Mouse (Mus musculus) forebrain, embryonic 13.5 days (tissue): ENCODE data around the gene Rpl36a. TPM values are rescaled to one million over a fixed set of nuclear protein-coding genes. Genes with fewer than 3 reads are reported as not detected.

Experiments
- ATAC-seq: fragments of 200-750 bp; cut with Nextera tagmentation; 2 replicates; pipeline ENCODE4 v1.8.0; 2017
- H3K27ac ChIP-seq: fragments of 300-500 bp; sonication (generic); 2 replicates; pipeline ENCODE4 v1.5.1; 2015; ENCODE audit warnings: inconsistent platforms, mild to moderate bottlenecking, moderate library complexity
- H3K27me3 ChIP-seq: fragments of 300-500 bp; sonication (generic); 2 replicates; pipeline ENCODE4 v1.6.1; 2015; ENCODE audit warnings: mild to moderate bottlenecking, inconsistent platforms
- H3K36me3 ChIP-seq: fragments of 300-500 bp; sonication (generic); 2 replicates; pipeline ENCODE4 v1.6.1; 2015; ENCODE audit warnings: mild to moderate bottlenecking, inconsistent platforms; ENCODE audit not compliant: poor library complexity, severe bottlenecking
- H3K4me1 ChIP-seq: fragments of 300-500 bp; sonication (generic); 2 replicates; pipeline ENCODE4 v1.6.1; 2015; ENCODE audit warnings: inconsistent platforms
- H3K4me2 ChIP-seq: fragments of 300-500 bp; sonication (generic); 2 replicates; pipeline ENCODE4 v1.6.1; 2015; ENCODE audit warnings: inconsistent platforms, mild to moderate bottlenecking, moderate library complexity
- H3K4me3 ChIP-seq: fragments of 300-500 bp; sonication (generic); 2 replicates; pipeline ENCODE4 v1.5.1; 2015; ENCODE audit warnings: mild to moderate bottlenecking, inconsistent platforms
- H3K9ac ChIP-seq: fragments of 300-500 bp; sonication (generic); 2 replicates; pipeline ENCODE4 v1.6.1; 2015; ENCODE audit warnings: mild to moderate bottlenecking, inconsistent platforms
- H3K9me3 ChIP-seq: fragments of 300-500 bp; sonication (generic); replicated peaks from 2 replicates; pipeline ENCODE4 v1.6.1; 2016; ENCODE audit warnings: inconsistent platforms
- WGBS: fragments of 180-500 bp; shearing (Covaris S2); methylation state at CpG from one replicate; pipeline ENCODE4 v1.1.7; 2015; 5-methylcytosine and 5-hydroxymethylcytosine counted together
- polyA plus RNA-seq: library from polyadenylated mRNA; unstranded; fragments of >200 nt; fragmentation: Nextera tagmentation; extraction: Ambion mirVana; gene quantifications from 2 replicates; pipeline ENCODE4 v1.2.1, GENCODE M21; 2015

Gene Rpl36a
- polyA plus RNA-seq, 1 experiment from 2014 or later: 325 TPM

DNA sequence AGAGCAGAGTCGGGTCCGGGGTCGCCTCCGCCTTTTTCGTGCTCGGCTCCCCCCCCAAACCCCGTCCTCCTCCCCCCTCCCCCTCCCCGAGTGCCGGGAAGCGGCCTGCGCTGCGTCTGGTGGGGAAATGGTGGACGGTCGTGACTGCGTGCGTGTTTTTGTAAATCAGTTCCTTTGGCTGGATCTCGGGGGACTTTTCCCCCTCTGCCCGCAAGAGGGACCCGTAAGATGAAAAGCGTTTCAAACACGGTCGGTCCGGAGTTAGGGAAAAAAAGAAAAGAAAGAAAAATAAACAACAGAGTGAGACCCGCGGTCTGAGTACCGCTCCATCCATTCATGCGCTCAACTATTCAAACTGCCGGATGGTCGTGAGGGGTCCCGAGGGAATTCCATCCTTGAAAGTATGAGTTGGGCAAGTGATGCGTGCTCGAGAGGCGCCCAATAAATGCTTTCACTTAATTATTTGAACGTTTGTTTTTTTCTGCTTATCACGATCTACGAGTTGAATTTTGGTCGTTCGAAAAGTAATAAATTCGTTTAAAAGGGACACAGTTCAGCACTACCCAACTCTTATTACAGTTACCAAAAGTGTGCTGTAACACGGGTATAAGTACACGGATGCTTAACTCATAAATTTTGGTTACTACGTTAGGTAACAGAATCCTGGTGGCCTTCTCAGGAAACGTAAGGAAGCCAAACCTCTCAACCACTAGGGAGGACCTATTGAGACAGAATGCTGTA is 16.1 kb downstream of the Rpl36a start:
- H3K36me3 ChIP-seq: no peaks in the 10 kb centered on the region
- WGBS: 16% methylated on average over 34 of the region's 43 CpGs
- H3K4me3 ChIP-seq: peak overlapping the region; percentile 53
- no peaks in the 10 kb centered on the region for H3K9me3 ChIP-seq
- H3K9ac ChIP-seq: peak overlapping the region; percentile 65
- H3K27me3 ChIP-seq: no peaks in the 10 kb centered on the region
- H3K27ac ChIP-seq: peak overlapping the region; percentile 90
- H3K4me2 ChIP-seq: peak overlapping the region; percentile 61
- ATAC-seq: peak; percentile 83
- H3K4me1 ChIP-seq: peaks cover 24% of the 10 kb centered on the region

DNA sequence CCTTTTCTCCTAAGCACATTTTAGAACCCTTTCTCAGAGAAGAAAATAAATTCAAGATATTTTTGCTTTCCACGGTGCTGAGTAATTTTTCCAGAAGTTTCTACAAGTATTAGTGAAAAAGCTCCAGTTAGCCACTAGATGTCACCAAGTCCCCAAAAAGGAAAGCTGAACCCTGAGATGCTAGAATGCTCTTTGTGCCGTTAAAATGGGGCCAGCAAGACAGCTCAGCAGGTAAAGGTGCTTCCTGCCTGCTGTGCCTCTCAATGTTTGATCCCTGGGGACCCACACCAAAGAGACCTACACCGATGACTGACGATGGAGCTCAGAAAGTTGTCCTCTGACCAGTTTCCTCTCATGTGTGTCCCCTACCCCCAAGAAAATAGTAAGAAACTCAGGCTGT is 24.0 kb downstream of the Rpl36a start:
- Histone ChIP-seq H3K27ac (no peak overlapping the region), H3K9me3 (no peaks in the 10 kb centered on the region), H3K36me3 (peaks cover 5% of the 10 kb centered on the region; the same call in 1 of the 2 replicates), H3K4me3 (no peak overlapping the region), H3K27me3 (no peaks in the 10 kb centered on the region), H3K4me2 (no peak overlapping the region), H3K4me1 (no peaks in the 10 kb centered on the region), H3K9ac (no peak overlapping the region)
- ATAC-seq: no peak
- 37% methylated on average over 4 of the region's 4 CpGs for WGBS

DNA sequence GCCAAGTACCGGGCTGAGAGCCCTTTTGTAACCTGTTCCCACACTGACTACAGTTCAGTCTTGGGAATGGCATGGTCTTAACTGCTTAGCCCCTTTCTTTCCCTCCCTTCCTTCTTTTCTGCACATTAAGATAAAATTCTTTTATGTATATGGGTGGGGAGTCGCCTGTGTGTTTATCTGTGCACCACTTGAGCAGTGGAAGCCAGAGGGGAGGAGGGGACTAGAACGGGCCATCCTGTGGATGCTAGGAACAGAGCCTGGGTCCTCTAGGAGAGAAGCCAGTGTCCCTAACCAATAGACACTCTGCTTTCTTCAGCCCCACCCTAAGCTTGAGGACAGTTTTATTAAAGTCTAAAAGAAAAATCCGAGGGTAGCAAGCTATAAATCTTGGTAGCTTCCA is 25.5 kb downstream of the Rpl36a start:
- H3K9ac ChIP-seq: no peak overlapping the region
- H3K4me2 ChIP-seq: no peak overlapping the region
- H3K9me3 ChIP-seq: no peaks in the 10 kb centered on the region
- H3K4me3 ChIP-seq: no peak overlapping the region
- no peaks in the 10 kb centered on the region for H3K4me1 ChIP-seq
- H3K27me3 ChIP-seq: no peaks in the 10 kb centered on the region
- WGBS: 89% methylated on average over 4 of the region's 4 CpGs
- H3K36me3 ChIP-seq: peaks cover 5% of the 10 kb centered on the region; the same call in 1 of the 2 replicates
- ATAC-seq: no peak
- no peak overlapping the region for H3K27ac ChIP-seq

DNA sequence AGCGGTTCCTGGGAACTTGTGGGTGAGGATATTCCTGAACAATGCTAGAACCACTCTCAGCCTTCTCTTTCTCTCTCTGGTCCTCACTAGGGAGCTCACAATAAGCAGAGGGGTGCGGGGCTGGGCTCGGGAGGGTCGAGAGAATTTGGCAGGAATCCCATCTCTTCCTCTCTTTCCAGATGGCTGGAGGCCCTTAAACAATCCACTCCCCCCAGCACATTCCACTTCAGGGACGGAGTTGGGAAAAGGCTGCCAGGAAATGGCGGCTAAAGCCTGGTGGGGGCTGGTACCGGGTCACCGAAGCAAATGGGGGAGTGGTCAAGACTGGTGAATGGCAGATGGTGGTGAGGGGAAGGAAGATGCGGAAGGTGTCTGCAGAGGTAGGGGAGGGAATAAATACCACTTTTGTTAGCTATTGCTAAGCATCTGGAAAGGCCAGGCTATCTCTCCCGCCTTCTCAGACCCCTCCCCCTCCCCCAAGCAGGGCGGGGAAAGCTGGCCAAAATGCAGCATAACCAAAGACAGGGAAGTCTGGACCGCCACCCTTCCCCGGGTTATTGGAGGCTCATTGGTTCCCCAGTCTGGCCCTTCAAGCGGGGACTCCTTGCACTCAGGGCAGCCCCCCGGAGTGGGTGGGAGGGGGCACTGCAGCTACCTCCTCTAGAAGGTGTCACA is 27.0 kb downstream of the Rpl36a start:
- H3K27me3 ChIP-seq: no peaks in the 10 kb centered on the region
- H3K9me3 ChIP-seq: no peaks in the 10 kb centered on the region
- peak; percentile 91 for ATAC-seq
- H3K4me1 ChIP-seq: no peaks in the 10 kb centered on the region
- peak overlapping the region; percentile 33 for H3K4me3 ChIP-seq
- H3K27ac ChIP-seq: peak overlapping the region; percentile 83
- H3K36me3 ChIP-seq: peaks cover under 1% of the 10 kb centered on the region; the same call in 1 of the 2 replicates
- H3K4me2 ChIP-seq: peak overlapping the region; percentile 55
- H3K9ac ChIP-seq: peak overlapping the region; percentile 30
- WGBS: 19% methylated on average over 14 of the region's 15 CpGs

DNA sequence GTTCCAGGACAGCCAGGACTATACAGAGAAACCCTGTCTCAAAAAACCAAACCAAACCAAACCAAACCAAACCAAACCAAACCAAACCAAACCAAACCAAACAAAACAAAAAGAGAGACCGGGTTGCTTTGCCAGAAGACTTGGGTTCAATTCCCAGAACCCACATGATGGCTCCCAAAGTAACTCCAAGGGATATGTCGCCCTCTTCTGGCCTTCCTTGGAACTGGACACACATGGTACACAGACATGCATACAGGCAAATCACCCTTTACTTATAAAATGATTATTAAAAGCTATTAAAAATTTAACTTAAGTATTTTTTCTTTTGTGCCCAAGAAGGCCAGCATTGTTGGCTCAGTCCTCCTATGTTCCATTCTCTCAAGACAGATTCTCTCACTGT is 28.9 kb downstream of the Rpl36a start:
- Histone ChIP-seq H3K9me3 (no peaks in the 10 kb centered on the region), H3K27ac (no peak overlapping the region), H3K4me3 (no peak overlapping the region), H3K4me2 (no peak overlapping the region), H3K4me1 (no peaks in the 10 kb centered on the region), H3K9ac (no peak overlapping the region), H3K36me3 (no peaks in the 10 kb centered on the region), H3K27me3 (no peaks in the 10 kb centered on the region)
- no peak for ATAC-seq
- 59% methylated on average over 2 of the region's 2 CpGs for WGBS

DNA sequence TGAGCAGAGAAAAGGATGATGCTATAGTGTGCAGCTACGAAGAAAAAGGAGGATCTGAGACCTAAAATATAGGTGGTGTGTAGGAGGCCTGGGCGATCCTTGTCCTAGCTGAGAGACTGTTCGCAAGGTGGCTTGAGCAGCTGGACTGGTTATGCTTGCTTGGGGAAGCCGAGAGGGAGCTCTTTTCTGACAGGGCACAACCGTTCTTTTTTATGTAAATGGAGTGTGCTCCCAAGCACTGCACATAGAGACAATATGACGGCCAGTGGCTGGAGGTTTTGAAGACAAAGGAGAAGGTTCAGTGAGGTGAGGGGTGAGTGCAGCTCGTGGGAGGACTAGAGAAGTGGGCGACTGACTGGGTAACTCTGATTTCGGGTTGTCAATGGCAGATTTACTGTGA is 34.2 kb downstream of the Rpl36a start:
- H3K27me3 ChIP-seq: no peaks in the 10 kb centered on the region
- H3K9ac ChIP-seq: no peak overlapping the region
- no peaks in the 10 kb centered on the region for H3K9me3 ChIP-seq
- peak overlapping the region; percentile 81 for H3K27ac ChIP-seq
- ATAC-seq: peak; percentile 39; the same call in 1 of the 2 replicates
- peak overlapping the region; percentile 28 for H3K4me2 ChIP-seq
- WGBS: 33% methylated on average over 9 of the region's 9 CpGs
- H3K4me1 ChIP-seq: peaks cover 12% of the 10 kb centered on the region; the same call in 1 of the 2 replicates
- no peak overlapping the region for H3K4me3 ChIP-seq
- H3K36me3 ChIP-seq: no peaks in the 10 kb centered on the region

DNA sequence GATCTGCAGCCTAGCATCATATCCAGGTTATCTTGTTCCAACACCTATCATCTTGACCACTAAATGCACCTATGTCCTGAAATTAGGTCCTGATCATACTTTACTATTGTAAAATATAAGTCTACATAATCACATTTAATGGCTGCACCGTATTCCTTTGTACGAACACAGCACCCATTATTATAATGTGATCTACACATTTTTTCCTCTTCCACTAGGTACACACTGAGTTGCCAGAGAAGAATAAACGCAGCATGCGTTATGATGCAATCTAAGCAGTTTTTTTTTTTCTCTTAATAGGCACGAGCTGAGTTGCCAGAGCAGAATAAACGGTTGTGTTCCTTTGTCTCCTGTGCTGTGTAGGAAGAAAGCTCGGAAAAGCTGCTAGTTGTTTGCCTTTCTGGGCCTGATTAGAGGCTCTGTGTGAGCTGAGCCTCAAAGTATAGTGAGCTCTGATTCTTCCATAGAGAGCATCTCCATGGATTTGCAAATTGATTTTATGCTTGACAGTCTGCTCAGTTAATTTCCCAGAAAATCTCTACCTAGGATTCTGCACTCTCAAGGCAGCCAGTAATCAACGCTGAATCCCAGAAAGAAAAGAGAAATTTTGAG is 34.9 kb downstream of the Rpl36a start:
- WGBS: 26% methylated on average over 8 of the region's 8 CpGs
- H3K4me3 ChIP-seq: no peak overlapping the region
- H3K9me3 ChIP-seq: no peaks in the 10 kb centered on the region
- H3K36me3 ChIP-seq: no peaks in the 10 kb centered on the region
- peak; percentile 86 for ATAC-seq
- peak overlapping the region; percentile 28 for H3K4me2 ChIP-seq
- H3K27ac ChIP-seq: peak overlapping the region; percentile 81
- no peaks in the 10 kb centered on the region for H3K27me3 ChIP-seq
- H3K9ac ChIP-seq: no peak overlapping the region
- H3K4me1 ChIP-seq: peaks cover 12% of the 10 kb centered on the region; the same call in 1 of the 2 replicates

DNA sequence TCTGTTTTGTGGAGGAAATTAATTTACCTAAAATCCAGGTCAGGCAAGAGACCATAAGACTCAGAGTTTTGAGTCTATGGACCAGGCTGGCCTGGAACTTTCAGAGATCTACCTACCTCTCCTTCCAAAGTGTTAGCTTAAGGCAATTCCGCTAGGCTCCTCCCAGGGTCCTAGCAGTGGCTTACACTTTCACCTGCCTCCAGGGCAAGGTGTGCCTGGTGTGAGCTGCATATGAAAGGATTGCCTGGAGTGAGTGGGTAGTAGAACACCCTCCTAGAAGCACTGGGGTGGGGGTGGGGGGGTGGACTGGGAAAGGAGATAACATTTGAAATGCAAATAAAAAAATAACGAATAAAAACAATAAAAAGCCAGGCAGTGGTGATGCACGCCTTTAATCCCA is 36.2 kb downstream of the Rpl36a start:
- Histone ChIP-seq H3K4me1 (peaks cover 12% of the 10 kb centered on the region; the same call in 1 of the 2 replicates), H3K36me3 (no peaks in the 10 kb centered on the region), H3K27me3 (no peaks in the 10 kb centered on the region), H3K4me3 (no peak overlapping the region), H3K27ac (no peak overlapping the region), H3K9me3 (no peaks in the 10 kb centered on the region), H3K4me2 (no peak overlapping the region), H3K9ac (no peak overlapping the region)
- 90% methylated on average over 3 of the region's 3 CpGs for WGBS
- no peak for ATAC-seq

DNA sequence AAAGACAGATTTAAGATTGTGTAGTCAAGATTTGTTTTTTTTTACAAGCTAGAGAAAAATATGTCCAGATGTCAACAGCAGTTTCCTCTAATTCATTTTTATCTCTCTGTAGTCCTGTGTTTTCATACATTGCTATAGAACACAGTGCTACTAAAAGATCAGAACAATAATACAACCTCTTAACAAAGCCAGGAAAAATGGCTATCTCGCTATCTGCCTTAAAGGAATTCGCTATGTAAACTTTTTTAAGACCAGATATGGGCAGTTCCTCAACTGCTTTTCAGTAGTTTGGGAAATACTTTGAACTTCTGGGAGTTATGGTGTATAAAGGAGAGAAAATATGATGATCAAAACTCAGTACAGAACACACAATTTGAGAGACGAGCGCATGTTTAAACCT is 37.9 kb downstream of the Rpl36a start:
- H3K9me3 ChIP-seq: no peaks in the 10 kb centered on the region
- H3K27ac ChIP-seq: no peak overlapping the region
- H3K9ac ChIP-seq: no peak overlapping the region
- no peaks in the 10 kb centered on the region for H3K27me3 ChIP-seq
- H3K4me1 ChIP-seq: peaks cover 12% of the 10 kb centered on the region; the same call in 1 of the 2 replicates
- no peak overlapping the region for H3K4me3 ChIP-seq
- no peak for ATAC-seq
- H3K4me2 ChIP-seq: no peak overlapping the region
- 91% methylated on average over 4 of the region's 4 CpGs for WGBS
- H3K36me3 ChIP-seq: no peaks in the 10 kb centered on the region

DNA sequence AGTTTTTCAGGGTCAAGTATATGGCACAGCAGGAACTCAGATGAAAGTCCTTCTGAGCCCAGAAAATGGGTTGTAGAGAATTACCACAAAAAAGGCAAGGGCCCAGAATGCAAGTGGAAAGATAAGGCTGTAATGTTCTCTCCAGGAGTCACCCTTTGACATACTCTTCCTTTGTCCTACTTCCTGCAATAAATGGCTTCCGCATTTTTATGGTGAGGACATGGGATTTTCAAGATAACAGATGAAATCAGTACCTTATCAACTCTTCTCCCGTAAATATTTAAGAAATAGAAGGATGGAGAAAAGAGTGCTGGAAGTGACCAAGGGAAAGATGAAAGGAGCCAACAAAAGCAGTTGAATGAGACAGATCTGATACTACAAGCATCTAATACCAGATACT is 42.7 kb downstream of the Rpl36a start:
- H3K4me2 ChIP-seq: no peak overlapping the region

DNA sequence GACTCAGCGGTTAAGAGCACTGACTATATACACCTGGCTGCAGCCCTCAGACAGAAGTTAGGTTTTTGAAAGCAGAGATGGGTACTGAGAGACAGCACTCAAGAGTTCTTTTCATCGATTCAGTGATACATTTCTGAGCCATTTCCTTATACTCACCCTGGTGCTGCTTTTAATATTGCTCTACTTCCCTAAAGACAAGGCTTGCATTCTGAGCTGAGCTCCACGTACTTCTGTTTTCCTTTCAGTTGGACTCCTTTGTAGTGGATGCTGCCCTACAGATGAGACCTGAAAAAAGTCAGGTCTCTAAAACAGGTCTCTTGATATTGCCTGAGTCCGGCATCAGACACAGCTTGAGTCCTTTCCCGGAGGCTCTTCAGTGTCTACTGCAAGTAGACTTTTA is 47.3 kb downstream of the Rpl36a start:
- Histone ChIP-seq H3K4me1 (no peaks in the 10 kb centered on the region), H3K9ac (no peak overlapping the region), H3K36me3 (no peaks in the 10 kb centered on the region), H3K4me3 (no peak overlapping the region), H3K27me3 (no peaks in the 10 kb centered on the region), H3K9me3 (no peaks in the 10 kb centered on the region), H3K27ac (no peak overlapping the region), H3K4me2 (no peak overlapping the region)
- WGBS: 90% methylated on average over 5 of the region's 5 CpGs
- no peak for ATAC-seq

More for the DNA sequence above, 42.7 kb downstream of the Rpl36a start:
- Histone ChIP-seq H3K9me3 (no peaks in the 10 kb centered on the region), H3K36me3 (no peaks in the 10 kb centered on the region), H3K4me3 (no peak overlapping the region), H3K4me1 (no peaks in the 10 kb centered on the region), H3K27me3 (no peaks in the 10 kb centered on the region), H3K9ac (no peak overlapping the region), H3K27ac (no peak overlapping the region)
- ATAC-seq: no peak
- WGBS: 89% methylated on average over 2 of the region's 2 CpGs

DNA sequence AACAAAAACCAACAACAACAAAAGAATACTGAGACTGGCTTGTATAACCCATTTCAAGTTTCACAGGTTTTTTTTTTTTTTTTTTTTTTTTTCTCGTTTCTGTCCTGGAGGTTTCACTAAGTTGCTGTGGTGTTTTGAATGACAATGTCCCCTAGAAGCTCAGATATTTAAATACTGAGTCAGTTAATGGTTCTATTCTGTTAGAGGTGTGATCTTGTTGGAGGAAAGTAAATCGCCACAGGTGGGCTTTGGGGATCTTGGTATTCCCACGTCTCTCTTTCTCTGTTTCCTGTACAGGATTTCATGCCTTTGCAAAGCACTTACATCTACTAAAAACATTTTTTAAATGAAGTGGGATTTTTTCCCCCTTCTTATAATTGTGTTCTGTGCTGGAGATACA is 49.7 kb downstream of the Rpl36a start:
- ATAC-seq: no peak
- H3K9me3 ChIP-seq: no peaks in the 10 kb centered on the region
- no peak overlapping the region for H3K27ac ChIP-seq
- H3K4me2 ChIP-seq: no peak overlapping the region
- no peaks in the 10 kb centered on the region for H3K36me3 ChIP-seq
- no peak overlapping the region for H3K9ac ChIP-seq
- WGBS: 49% methylated on average over 3 of the region's 3 CpGs
- no peak overlapping the region for H3K4me3 ChIP-seq
- H3K27me3 ChIP-seq: no peaks in the 10 kb centered on the region
- no peaks in the 10 kb centered on the region for H3K4me1 ChIP-seq
